In genomic region chr10:96238251-96238650, GRCm38 (mm10) we compare ENCODE assay signal across 13 mouse cellular contexts.
A peak's percentile ranks its signal among the peaks of the same experiment; 100 is the strongest.
DNase-seq lines count a peak whose midpoint lies in the region; ATAC-seq lines count a peak whose summit lies in the region.
"Had no signal": no experiment of that assay in that cellular context is flagged by ENCODE, and none has a peak within 500 bp of the region (broad histone marks: within the 10 kb centered on the region; RNA-seq: fewer than 3 reads in every experiment).

No protein-coding gene starts in this region.

- no peaks in the 10 kb centered on the region for H3K9me3 ChIP-seq in liver, embryonic 13.5 days (replicated peaks)
- H3K9me3 ChIP-seq: limb, embryonic 10.5 days had no signal

- WGBS in liver, embryonic 13.5 days (ENCODE audit: insufficient replicate concordance), result 30% methylated on average over 4 of the region's 4 CpGs

- no peaks in the 10 kb centered on the region for H3K4me1 ChIP-seq in liver, embryonic 13.5 days (replicated peaks)

- ATAC-seq in liver, embryonic 13.5 days (ENCODE audit: low read depth), result peak; percentile 41; the same call in 1 of the 2 replicates
- ATAC-seq in neutrophil, adult 5-6 weeks (ENCODE audit: extremely low read depth, insufficient number of reproducible peaks, low FRiP score, poor library complexity, severe bottlenecking), result peak; percentile 20; the same call in 1 of the 2 replicates

- H3K27ac ChIP-seq in liver, embryonic 13.5 days, result no peak overlapping the region
- H3K27ac ChIP-seq: embryonic facial prominence, embryonic 13.5 days; limb, embryonic 10.5 days had no signal

- no peak overlapping the region for H3K4me2 ChIP-seq in liver, embryonic 13.5 days
- H3K4me2 ChIP-seq: embryonic facial prominence, embryonic 13.5 days had no signal

- no peaks in the 10 kb centered on the region for H3K27me3 ChIP-seq in liver, embryonic 13.5 days
- H3K27me3 ChIP-seq: embryonic facial prominence, embryonic 13.5 days; megakaryocyte, embryonic 14.5 days had no signal

- no peaks in the 10 kb centered on the region for H3K36me3 ChIP-seq in liver, embryonic 13.5 days
- H3K36me3 ChIP-seq: embryonic facial prominence, embryonic 13.5 days; limb, embryonic 10.5 days had no signal

- no peak overlapping the region for H3K4me3 ChIP-seq in liver, embryonic 13.5 days (replicated peaks)
- H3K4me3 ChIP-seq: embryonic facial prominence, embryonic 13.5 days; limb, embryonic 10.5 days; megakaryocyte, embryonic 14.5 days had no signal

- H3K9ac ChIP-seq in liver, embryonic 13.5 days, result no peak overlapping the region
- H3K9ac ChIP-seq: embryonic facial prominence, embryonic 13.5 days had no signal

- peak; percentile 17 for DNase-seq in kidney, postnatal 14 days
- DNase-seq in kidney, adult 9 months, result no peak
- peak; percentile 68 for DNase-seq in adipocyte (ENCODE audit: low spot score)
- DNase-seq in liver, embryonic 13.5 days, result no peak
- no peak for DNase-seq in embryo, embryonic 9.5 days (ENCODE audit: extremely low spot score)
- DNase-seq in spleen, postnatal 10 days (ENCODE audit: low spot score in 2 of 2), result no peak
- DNase-seq: cerebellum, adult 2 months; kidney, adult 18-20 months; thymus, postnatal 36 days had no signal

Comparison
In these comparisons a context has a peak if more than half of its experiments do, and no peak if none do; other contexts are left out.
1. DNase-seq: peak in kidney, postnatal 14 days (single experiment) and adipocyte (single experiment); none in kidney, adult 9 months (single experiment), liver, embryonic 13.5 days (single experiment), embryo, embryonic 9.5 days (single experiment) and spleen, postnatal 10 days (0 of 2).